Mouse (Mus musculus) kidney, adult 2 months (tissue): ENCODE results near the gene Prpf3.
A peak's percentile ranks its signal among the peaks of the same experiment; 100 is the strongest.

Experiments
- CTCF ChIP-seq: fragments of 200-500 bp; conservative IDR thresholded peaks from 2 replicates; pipeline ENCODE4 v1.5.1; 2011; ENCODE audit warnings: low read depth, mild to moderate bottlenecking, control low read depth, low read length, moderate library complexity, mixed read lengths; ENCODE audit not compliant: insufficient read depth, insufficient read length
- POLR2A ChIP-seq: fragments of 200-500 bp; IDR thresholded peaks from one replicate; pipeline ENCODE4 v1.6.1; 2011; ENCODE audit warnings: low read depth, low read length, control low read depth

DNA sequence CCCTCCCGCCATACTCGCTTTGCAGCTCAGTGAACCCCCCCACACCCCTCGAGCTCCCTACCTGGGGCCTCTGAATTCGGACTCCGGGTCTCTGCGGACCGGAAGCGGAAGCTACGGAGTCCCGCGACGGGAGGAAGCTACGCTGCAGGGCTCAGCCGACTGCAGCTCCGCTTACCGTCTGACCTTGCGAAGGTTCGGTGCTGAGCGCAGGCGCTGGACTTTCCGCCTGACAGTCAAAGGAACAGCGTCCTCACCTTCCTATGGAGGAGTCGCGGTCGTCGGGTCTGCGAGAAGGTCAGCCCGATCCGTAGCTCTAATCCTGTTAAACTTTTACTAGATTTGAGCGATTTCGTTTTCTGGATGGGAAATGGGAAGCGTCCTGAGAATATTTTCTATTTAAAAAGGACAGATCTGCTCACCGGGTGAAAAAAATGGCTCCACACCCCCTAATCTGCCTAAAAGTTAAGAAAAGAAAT lies 15.7 kb upstream of the Prpf3 start, which contains the start of gene Mrps21:
- no peak for TF ChIP-seq CTCF
- peak; percentile 86 for TF ChIP-seq POLR2A
